Mouse (Mus musculus): ENCODE results near the gene Ugt1a1.
"Not testable (repeated sequence)": the region's sequence is repeated elsewhere in the genome, so short reads cannot be mapped to it uniquely, and the experiment has no call there.

The Ugt1a1 gene

DNA sequence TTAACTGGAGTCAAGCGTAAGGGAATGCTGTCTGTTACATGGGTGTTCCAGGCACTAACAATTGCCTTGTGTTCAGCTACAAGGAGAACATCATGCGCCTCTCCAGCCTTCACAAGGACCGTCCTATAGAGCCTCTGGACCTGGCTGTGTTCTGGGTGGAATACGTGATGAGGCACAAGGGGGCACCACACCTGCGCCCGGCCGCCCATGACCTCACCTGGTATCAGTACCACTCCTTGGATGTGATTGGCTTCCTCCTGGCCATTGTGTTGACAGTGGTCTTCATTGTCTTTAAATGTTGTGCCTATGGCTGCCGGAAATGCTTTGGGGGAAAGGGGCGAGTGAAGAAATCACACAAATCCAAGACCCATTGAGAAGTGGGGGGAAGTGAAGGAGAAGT, 6.3 kb downstream of the Ugt1a1 start:
- DNase-seq (ENCODE audit: low spot score in 2 of 2) = no peak

DNA sequence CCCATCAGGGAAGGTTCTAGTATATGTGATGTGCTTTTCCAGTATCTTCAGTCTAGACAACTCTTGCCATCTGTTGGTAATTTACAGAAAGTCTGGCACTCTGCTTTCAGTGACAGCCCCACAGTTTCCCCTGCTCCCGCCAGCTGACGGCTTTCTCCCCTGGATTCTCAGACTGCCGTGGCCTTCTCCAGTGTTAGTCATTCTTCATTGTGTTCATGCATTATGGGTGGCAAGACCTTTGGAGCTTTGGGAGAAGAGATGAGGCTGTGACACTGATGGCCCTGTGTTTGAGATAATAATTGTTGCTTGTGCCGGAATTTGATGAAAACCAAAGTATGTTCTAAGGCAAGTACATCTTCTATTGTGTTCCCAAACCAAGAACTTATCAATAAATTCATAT, 6.8 kb downstream of the Ugt1a1 start:
- DNase-seq (ENCODE audit: low spot score in 2 of 2) = no peak

DNA sequence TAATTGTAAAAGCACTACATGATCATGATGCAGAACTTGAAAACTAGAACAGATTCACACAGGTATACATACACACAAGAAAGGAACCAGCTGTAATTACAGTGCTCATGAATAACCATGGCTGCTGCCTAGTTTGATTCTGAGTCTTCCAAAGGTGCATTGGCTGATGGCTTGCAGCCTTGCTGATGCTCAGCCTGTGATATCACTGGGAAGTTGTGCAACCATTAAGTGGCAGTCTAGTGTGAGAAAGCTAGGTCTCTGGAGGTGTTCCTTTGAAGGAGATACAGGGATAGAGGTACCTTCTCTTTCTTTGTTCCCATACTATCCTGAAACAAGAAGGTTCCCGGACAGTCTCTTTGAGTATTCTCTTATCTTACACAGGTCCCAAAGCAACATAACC, 7.3 kb downstream of the Ugt1a1 start:
- DNase-seq (ENCODE audit: low spot score in 2 of 2) = no peak

DNA sequence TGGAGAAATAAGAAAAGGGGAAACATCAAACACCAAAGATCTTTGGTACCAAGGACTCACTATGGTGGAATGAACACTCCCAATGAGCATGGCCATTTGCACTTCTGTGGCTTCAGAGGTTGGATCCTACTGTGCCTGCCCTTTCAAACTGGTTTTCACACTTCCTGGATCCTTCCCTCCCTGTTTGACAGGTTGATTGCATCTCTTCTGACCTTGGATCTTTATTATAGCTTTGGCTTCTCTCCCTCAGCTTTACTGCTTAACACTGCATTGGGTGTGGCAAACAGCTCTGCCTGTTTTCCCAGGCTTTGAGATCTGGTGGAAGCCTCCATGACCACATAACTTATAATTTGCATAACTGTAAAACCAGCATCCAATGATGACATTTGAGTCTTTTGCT, 8.6 kb downstream of the Ugt1a1 start:
- DNase-seq (ENCODE audit: low spot score in 2 of 2) = no peak

GRCm38 (mm10) chr1:88222216-88222615, 10.5 kb downstream of the Ugt1a1 start:
- no peak for DNase-seq (ENCODE audit: low spot score in 2 of 2)

- not testable (repeated sequence) for DNase-seq (ENCODE audit: low spot score in 2 of 2)
Measured at GRCm38 (mm10) chr1:88223011-88223515, 11.3 kb downstream of the Ugt1a1 start.

GRCm38 (mm10) chr1:88223591-88223990, 11.8 kb downstream of the Ugt1a1 start:
- DNase-seq (ENCODE audit: low spot score in 2 of 2) = no peak

DNA sequence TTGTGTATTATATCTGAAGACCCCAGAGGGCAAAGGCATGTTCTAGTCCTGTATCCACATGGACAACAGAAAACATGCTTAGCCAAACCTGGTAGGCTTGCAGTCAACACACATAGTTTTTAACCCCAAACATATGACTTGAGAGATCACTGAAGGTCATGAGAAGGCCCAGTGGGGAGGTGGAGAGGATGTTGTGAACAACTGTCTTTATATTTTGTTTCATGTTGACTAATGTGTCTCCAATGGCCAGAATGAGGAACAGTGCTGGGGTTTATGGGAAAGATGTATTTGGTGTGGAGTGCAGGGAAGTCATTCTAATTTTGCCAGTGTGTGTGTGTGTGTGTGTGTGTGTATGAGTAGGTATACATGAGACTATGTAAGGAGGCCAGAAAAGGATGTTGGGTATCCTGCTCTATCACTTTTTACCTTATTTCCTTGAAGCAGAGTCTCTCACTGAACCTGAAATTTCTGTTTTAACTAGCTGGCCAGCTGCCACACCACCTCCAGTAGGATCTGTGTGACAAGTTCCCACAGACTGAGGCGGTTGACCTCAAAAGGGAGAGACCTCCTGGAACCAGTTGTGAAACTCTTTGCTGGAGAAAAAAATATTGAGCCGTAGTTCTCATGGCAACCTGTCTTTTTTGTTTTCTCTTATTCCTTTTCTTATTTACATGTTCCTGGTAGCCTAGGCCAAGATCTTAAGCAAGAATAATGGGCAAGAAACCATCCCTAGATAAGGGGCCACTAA, 12.4 kb downstream of the Ugt1a1 start:
- no peak for DNase-seq (ENCODE audit: low spot score in 2 of 2)

DNA sequence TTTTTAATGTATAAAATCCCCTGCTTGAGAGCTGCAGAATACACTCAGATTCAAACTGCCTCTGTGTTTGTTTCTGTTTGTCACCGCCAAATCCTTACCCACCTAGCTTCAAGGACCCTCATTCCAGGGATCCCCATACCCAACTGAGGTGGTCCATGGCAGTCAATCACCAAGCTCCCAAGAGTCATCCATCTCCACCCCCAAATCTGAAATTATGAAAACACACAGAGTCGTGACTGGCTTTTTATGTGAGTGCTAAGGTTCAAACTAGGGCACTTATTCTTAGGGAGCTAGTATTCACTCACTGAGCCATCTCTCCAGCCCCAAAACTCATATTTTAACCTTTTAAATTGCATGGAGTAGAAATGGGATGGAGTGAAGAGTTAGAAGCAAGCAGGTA, 13.5 kb downstream of the Ugt1a1 start:
- DNase-seq (ENCODE audit: low spot score in 2 of 2) = not testable (repeated sequence)

DNA sequence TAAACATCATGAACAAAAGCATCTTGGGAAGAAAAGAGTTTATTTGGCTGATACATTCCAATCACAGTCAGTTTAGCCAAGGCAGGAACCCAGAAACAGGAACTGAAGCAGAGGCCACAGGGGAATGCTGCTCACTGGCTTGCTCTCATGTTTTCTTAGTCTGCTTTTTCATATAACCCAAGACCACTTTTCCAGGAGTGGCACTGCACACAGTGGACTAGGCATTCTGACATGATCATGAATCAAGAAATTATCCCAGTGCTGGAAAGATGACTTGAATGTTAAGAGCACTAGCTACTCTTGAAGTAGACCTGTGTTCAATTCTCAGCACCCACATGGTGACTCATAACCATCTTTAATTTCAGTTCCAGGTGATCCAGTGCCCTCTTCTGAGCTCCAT, 14.0 kb downstream of the Ugt1a1 start:
- DNase-seq (ENCODE audit: low spot score in 2 of 2) = no peak

GRCm38 (mm10) chr1:88226670-88227379, 15.1 kb downstream of the Ugt1a1 start, which contains the start of gene Mroh2a:
Gene Mroh2a, plus strand, starts transcription at chr1:88226986.
- DNase-seq (ENCODE audit: low spot score in 2 of 2) = peak in 1 of 2 experiments; percentile 24

DNA sequence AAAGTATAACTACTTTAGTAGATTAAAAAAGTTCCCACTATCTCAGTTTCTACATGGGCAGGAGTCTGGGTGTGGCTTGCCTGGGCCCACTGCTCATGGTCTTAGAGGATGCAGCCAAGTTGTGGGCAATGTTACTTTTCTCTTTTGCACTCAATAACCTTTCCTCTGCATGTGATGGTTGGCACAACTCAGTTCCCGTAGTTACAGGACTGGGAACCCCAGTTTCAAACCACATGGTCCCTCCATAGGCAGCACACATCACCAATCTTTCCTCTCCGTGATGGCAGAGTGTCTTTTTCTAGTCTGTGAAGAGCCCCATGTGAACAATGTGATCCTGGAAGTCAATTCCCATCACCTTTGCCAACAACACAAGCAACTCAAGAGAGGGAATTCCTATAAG, 15.7 kb downstream of the Ugt1a1 start:
- DNase-seq (ENCODE audit: low spot score in 2 of 2) = peak in 1 of 2 experiments; percentile 10

GRCm38 (mm10) chr1:88228121-88228520, 16.4 kb downstream of the Ugt1a1 start:
- no peak for DNase-seq (ENCODE audit: low spot score in 2 of 2)

DNA sequence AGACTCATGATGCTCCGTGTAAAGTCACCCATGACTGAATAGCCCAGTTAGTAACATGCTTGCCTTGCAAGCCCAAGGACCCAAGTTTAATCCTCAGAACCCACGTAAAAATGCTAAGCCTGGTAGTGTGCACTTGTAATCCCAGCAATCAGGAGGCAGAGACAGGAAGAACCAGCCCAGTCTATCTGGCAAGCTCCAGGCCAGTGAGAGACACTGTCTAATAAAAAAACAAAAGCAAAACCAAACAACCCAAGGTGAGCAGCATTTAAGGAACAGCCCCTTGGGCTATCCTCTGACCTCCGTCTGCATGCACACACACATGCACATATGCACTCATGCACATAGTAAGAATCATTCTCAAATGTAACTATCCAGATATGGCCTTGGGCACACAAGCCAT, 17.8 kb downstream of the Ugt1a1 start:
- DNase-seq (ENCODE audit: low spot score in 2 of 2) = no peak

DNA sequence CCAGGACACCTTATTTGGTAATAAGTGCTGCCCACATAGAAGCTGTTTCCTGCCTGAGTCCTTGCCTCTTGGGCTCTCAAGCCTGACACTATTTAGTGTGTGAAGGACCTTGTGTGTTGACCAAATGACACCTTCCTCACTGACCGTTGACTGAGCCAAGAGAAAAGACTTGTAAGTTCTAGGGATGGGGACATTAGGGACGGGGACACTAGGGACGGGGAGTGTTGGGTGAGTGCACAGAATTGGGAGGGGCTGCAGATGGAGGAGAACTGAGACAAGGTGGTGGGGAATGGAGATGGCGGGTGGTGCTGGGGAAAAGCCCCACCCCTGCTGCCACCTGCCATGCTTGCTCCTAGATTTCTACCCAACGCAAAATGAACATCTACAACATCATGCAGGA, 18.2 kb downstream of the Ugt1a1 start:
- DNase-seq (ENCODE audit: low spot score in 2 of 2) = no peak

DNA sequence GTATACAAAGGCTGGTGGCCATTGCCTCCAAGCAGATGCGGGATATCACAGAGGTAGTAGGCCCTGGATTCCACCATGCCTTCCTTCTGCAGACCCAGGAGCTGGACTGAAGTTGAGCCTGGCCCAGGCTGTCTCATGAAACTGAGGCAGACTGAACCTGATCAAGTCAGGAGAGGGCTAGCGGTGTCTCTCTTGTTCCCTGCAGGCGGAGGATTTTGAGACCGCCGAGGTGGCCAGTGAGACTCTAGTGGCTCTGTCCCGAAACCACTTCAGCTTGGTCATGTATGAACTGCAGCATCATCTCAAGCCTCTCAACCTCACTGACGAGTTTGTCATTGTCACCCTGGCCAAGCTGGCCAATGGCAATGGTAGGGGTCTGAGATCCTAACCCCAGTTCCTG, 18.7 kb downstream of the Ugt1a1 start:
- DNase-seq (ENCODE audit: low spot score in 2 of 2) = no peak

DNA sequence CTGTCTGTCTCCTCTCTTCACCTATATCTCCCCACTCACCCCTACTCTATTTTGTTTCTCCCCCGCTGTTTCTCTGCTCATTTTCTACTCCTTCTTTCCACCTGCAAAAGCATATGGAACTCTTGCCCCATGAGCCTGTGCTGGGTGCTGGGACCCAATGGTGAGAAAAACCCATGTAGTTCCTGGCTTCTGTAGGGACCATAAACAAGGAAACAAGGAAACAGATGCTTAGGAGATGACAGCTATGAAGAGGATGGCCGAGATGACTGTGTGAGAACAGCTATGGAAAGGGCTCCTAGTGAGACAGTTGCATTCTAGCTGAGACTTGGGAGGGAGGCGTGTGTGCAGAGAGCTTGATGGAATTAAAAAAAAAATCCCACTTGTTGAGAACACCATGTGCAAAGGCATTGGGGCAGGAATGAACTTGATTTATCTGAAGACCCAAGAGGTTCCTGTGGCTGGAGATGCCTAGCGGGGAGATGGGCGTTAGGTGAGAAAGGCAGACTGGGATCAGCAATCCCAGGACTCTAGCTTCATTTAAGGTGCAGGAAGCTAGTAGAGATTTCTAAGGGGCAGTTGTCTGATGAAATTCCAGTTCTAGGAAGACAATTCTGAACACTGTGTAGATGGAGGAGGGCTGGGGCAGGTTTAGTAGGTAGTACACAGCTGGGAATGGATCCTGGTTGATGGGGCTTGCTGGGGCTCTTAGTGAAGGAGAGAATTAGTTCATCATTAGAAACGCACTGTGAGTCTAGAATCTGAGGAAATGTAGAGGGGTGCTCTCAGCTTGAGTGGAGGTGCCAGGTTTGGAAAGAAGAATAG, 19.4 kb downstream of the Ugt1a1 start:
- DNase-seq (ENCODE audit: low spot score in 2 of 2) = no peak

DNA sequence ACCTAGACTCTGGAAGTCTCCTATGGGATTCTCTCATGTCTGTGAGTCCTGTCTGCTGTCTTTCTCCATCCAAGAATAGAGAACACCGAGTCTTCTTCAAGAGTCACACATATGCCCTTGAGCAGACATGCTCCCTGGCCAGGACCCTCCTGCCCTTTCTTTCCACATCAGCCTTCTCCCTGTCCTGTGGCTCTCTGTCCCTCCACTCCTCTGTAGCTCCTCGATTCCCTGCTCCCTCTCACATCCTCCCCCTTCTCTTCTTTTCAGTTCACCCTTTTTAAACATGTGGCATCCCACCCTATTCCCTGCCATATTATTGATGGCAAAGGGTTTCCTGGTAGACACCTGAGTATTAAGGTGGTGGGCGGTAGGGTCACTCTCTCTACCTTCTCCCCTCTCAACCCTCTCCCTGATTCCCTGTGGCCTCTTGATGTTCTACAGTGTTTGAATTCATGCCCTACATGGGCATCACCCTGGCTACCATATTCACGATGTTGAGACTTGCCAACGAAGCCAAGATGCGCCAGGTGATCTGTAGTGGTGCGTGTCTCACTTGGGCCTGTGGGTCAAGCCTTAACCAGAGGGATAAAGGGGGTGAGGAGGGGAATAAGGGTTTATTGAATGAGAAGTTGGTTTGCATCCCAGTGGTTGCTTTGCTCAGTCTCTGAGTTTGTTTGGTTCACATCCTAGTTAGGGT, 20.2 kb downstream of the Ugt1a1 start:
- DNase-seq (ENCODE audit: low spot score in 2 of 2) = no peak

GRCm38 (mm10) chr1:88232664-88233380, 21.1 kb downstream of the Ugt1a1 start:
- DNase-seq (ENCODE audit: low spot score in 2 of 2) = no peak

- DNase-seq (ENCODE audit: low spot score in 2 of 2) = no peak
Measured at GRCm38 (mm10) chr1:88233421-88234247, 21.9 kb downstream of the Ugt1a1 start.

All from left cerebral cortex, adult 9 months (tissue).